Mouse (Mus musculus) myocyte (in vitro differentiated cells): ENCODE measurements around the gene Spata5. TPM values are rescaled to one million over a fixed set of nuclear protein-coding genes. Genes with fewer than 3 reads are reported as not detected.
A peak's percentile ranks its signal among the peaks of the same experiment; 100 is the strongest.

Experiments used
- H3K27me3 ChIP-seq: one replicate; pipeline ENCODE4 v1.6.1; 2011; ENCODE audit not compliant: control insufficient read depth, insufficient read depth, insufficient read length
- H3K36me3 ChIP-seq: one replicate; pipeline ENCODE4 v1.6.1; 2011; ENCODE audit not compliant: control insufficient read depth, insufficient read depth
- H3K4me2 ChIP-seq: one replicate; pipeline ENCODE4 v1.6.1; 2011; ENCODE audit warnings: low read depth, control low read depth
- H3K4me3 ChIP-seq: one replicate; pipeline ENCODE4 v1.5.1; 2011; ENCODE audit warnings: mild to moderate bottlenecking, control low read depth, moderate library complexity
- H3K79me2 ChIP-seq: one replicate; pipeline ENCODE4 v1.6.1; 2011; ENCODE audit not compliant: control insufficient read depth, insufficient read depth
- H3ac ChIP-seq: one replicate; pipeline ENCODE4 v1.6.1; 2011; ENCODE audit not compliant: control insufficient read depth, insufficient read length
- CEBPB ChIP-seq: IDR thresholded peaks from 2 replicates; pipeline ENCODE4 v1.6.1; 2011; ENCODE audit warnings: mild to moderate bottlenecking, moderate library complexity; ENCODE audit not compliant: poor library complexity, insufficient read depth, severe bottlenecking
- E2F4 ChIP-seq: IDR thresholded peaks from one replicate; pipeline ENCODE4 v1.6.1; 2011; ENCODE audit warnings: mild to moderate bottlenecking, control low read depth, moderate library complexity; ENCODE audit not compliant: insufficient read depth
- MAX ChIP-seq: IDR thresholded peaks from one replicate; pipeline ENCODE4 v1.6.1; 2011; ENCODE audit warnings: low read depth, mild to moderate bottlenecking, control low read depth
- MYOD1 ChIP-seq, 3 experiments: IDR thresholded peaks; one replicate each; pipeline ENCODE4 v1.6.1; 2011; ENCODE audit warnings: control low read depth in 2 of 3, low read depth in 2 of 3, mild to moderate bottlenecking in 2 of 3, moderate library complexity in 1 of 3; ENCODE audit not compliant: insufficient read length in 2 of 3, control insufficient read depth in 1 of 3
- MYOG ChIP-seq, 3 experiments: IDR thresholded peaks; one replicate each; pipeline ENCODE4 v1.6.1; 2011; ENCODE audit warnings: control low read depth in 2 of 3, low read depth in 2 of 3, mild to moderate bottlenecking in 2 of 3; ENCODE audit not compliant: insufficient read length in 2 of 3, control insufficient read depth in 1 of 3, insufficient read depth in 1 of 3
- POLR2A ChIP-seq: IDR thresholded peaks from one replicate; pipeline ENCODE4 v1.6.1; 2011; ENCODE audit warnings: low read depth, mild to moderate bottlenecking, control low read depth, moderate library complexity; ENCODE audit not compliant: insufficient read length
- POLR2AphosphoS2 ChIP-seq: IDR thresholded peaks from one replicate; pipeline ENCODE4 v1.6.1; 2011; ENCODE audit warnings: low read depth, control low read depth; ENCODE audit not compliant: insufficient read length
- REST ChIP-seq: IDR thresholded peaks from one replicate; pipeline ENCODE4 v1.6.1; 2011; ENCODE audit warnings: mild to moderate bottlenecking, control low read depth, moderate library complexity; ENCODE audit not compliant: insufficient read depth, insufficient read length
- SRF ChIP-seq: IDR thresholded peaks from one replicate; pipeline ENCODE4 v1.6.1; 2011; ENCODE audit warnings: low read depth; ENCODE audit not compliant: control insufficient read depth, insufficient read length
- TCF12 ChIP-seq: IDR thresholded peaks from one replicate; pipeline ENCODE4 v1.6.1; 2011; ENCODE audit warnings: mild to moderate bottlenecking, control low read depth; ENCODE audit not compliant: poor library complexity, insufficient read depth, severe bottlenecking
- TCF3 ChIP-seq: IDR thresholded peaks from one replicate; pipeline ENCODE4 v1.6.1; 2011; ENCODE audit warnings: low read depth, control low read depth; ENCODE audit not compliant: insufficient read length
- USF1 ChIP-seq: IDR thresholded peaks from one replicate; pipeline ENCODE4 v1.6.1; 2011; ENCODE audit warnings: low read depth, mild to moderate bottlenecking, control low read depth, moderate library complexity
- polyA plus RNA-seq: library from polyadenylated mRNA; unstranded; fragments of >200 nt; fragmentation: generic; extraction: Trizol; gene quantifications from one replicate; pipeline ENCODE4 v1.2.1, GENCODE M21; 2012; ENCODE audit warnings: missing spikeins

Spata5 gene
- polyA plus RNA-seq, 1 experiment, result 24.2 TPM

- no peaks in the 10 kb centered on the region for H3K27me3 ChIP-seq
- H3K4me3 ChIP-seq, result no peak overlapping the region
- no peak overlapping the region for H3ac ChIP-seq
- no peaks in the 10 kb centered on the region for H3K79me2 ChIP-seq
- TF ChIP-seq POLR2AphosphoS2 (no peak), MYOG (IDR thresholded peaks at IDR 0.05; ENCODE audit: control insufficient read depth in 1 of 3, insufficient read depth in 1 of 3, insufficient read length in 2 of 3, low read depth in 2 of 3) (no peak), CEBPB (no peak), POLR2A (no peak), SRF (no peak), TCF3 (no peak), MAX (no peak), MYOD1 (IDR thresholded peaks at IDR 0.05; ENCODE audit: control insufficient read depth in 1 of 3, insufficient read length in 2 of 3, low read depth in 2 of 3) (no peak), E2F4 (no peak), USF1 (no peak), REST (no peak), TCF12 (no peak)
- H3K4me2 ChIP-seq, result no peak overlapping the region
- no peaks in the 10 kb centered on the region for H3K36me3 ChIP-seq
Observed at GRCm38 (mm10) chr3:37604976-37605875, 185.5 kb downstream of the Spata5 start.

GRCm38 (mm10) chr3:37605876-37606238 is 186.2 kb downstream of the Spata5 start:
- no peak overlapping the region for H3K4me2 ChIP-seq
- no peaks in the 10 kb centered on the region for H3K79me2 ChIP-seq
- H3K36me3 ChIP-seq, result no peaks in the 10 kb centered on the region
- no peak overlapping the region for H3K4me3 ChIP-seq
- H3ac ChIP-seq, result no peak overlapping the region
- no peaks in the 10 kb centered on the region for H3K27me3 ChIP-seq
- TF ChIP-seq MYOD1 (IDR thresholded peaks at IDR 0.05; ENCODE audit: control insufficient read depth in 1 of 3, insufficient read length in 2 of 3, low read depth in 2 of 3) (no peak), POLR2A (no peak), TCF3 (no peak), SRF (no peak), TCF12 (no peak), POLR2AphosphoS2 (no peak), USF1 (no peak), MYOG (IDR thresholded peaks at IDR 0.05; ENCODE audit: control insufficient read depth in 1 of 3, insufficient read depth in 1 of 3, insufficient read length in 2 of 3, low read depth in 2 of 3) (no peak)

- Histone ChIP-seq H3K4me2 (no peak overlapping the region), H3ac (no peak overlapping the region), H3K79me2 (no peaks in the 10 kb centered on the region), H3K4me3 (no peak overlapping the region), H3K36me3 (no peaks in the 10 kb centered on the region), H3K27me3 (no peaks in the 10 kb centered on the region)
- TF ChIP-seq MAX (no peak), USF1 (no peak), E2F4 (no peak), SRF (no peak), MYOD1 (IDR thresholded peaks at IDR 0.05; ENCODE audit: control insufficient read depth in 1 of 3, insufficient read length in 2 of 3, low read depth in 2 of 3) (no peak), POLR2A (no peak), REST (no peak), MYOG (IDR thresholded peaks at IDR 0.05; ENCODE audit: control insufficient read depth in 1 of 3, insufficient read depth in 1 of 3, insufficient read length in 2 of 3, low read depth in 2 of 3) (no peak), POLR2AphosphoS2 (no peak), TCF12 (no peak), CEBPB (no peak), TCF3 (no peak)
Observed at GRCm38 (mm10) chr3:37608926-37609325, 189.2 kb downstream of the Spata5 start.

GRCm38 (mm10) chr3:37610670-37611069 is 191.0 kb downstream of the Spata5 start:
- no peaks in the 10 kb centered on the region for H3K36me3 ChIP-seq
- H3K27me3 ChIP-seq, result no peaks in the 10 kb centered on the region
- TF ChIP-seq MYOD1 (IDR thresholded peaks at IDR 0.05; ENCODE audit: control insufficient read depth in 1 of 3, insufficient read length in 2 of 3, low read depth in 2 of 3), result peak in 2 of 3 experiments; percentile 11 to 27
- no peak for TF ChIP-seq TCF3
- TF ChIP-seq E2F4, result no peak
- no peak for TF ChIP-seq MYOG (IDR thresholded peaks at IDR 0.05; ENCODE audit: control insufficient read depth in 1 of 3, insufficient read depth in 1 of 3, insufficient read length in 2 of 3, low read depth in 2 of 3)
- TF ChIP-seq CEBPB, result no peak
- no peak for TF ChIP-seq USF1
- no peak for TF ChIP-seq POLR2AphosphoS2
- TF ChIP-seq TCF12, result no peak
- TF ChIP-seq MAX, result no peak
- no peak overlapping the region for H3ac ChIP-seq
- no peaks in the 10 kb centered on the region for H3K79me2 ChIP-seq
- no peak overlapping the region for H3K4me3 ChIP-seq
- H3K4me2 ChIP-seq, result no peak overlapping the region

GRCm38 (mm10) chr3:37613722-37614121 is 194.0 kb downstream of the Spata5 start:
- H3K4me3 ChIP-seq, result no peak overlapping the region
- H3K4me2 ChIP-seq, result no peak overlapping the region
- H3ac ChIP-seq, result no peak overlapping the region
- H3K79me2 ChIP-seq, result no peaks in the 10 kb centered on the region
- H3K27me3 ChIP-seq, result no peaks in the 10 kb centered on the region
- TF ChIP-seq TCF12, result no peak
- no peak for TF ChIP-seq TCF3
- no peak for TF ChIP-seq REST
- no peak for TF ChIP-seq MYOG (IDR thresholded peaks at IDR 0.05; ENCODE audit: control insufficient read depth in 1 of 3, insufficient read depth in 1 of 3, insufficient read length in 2 of 3, low read depth in 2 of 3)
- H3K36me3 ChIP-seq, result no peaks in the 10 kb centered on the region
